Mouse (Mus musculus): ENCODE measurements around the gene Pcca. TPM values are rescaled to one million over a fixed set of nuclear protein-coding genes. Genes with fewer than 3 reads are reported as not detected.
A peak's percentile ranks its signal among the peaks of the same experiment; 100 is the strongest.

The Pcca gene
- 189 and 214 TPM in 2 replicates for total RNA-seq (2021)
- long read RNA-seq, experiment 1, transcript Pcca-201 (24 exons, 2,592 nt), result major isoform, 112 of 134 reads
- long read RNA-seq, experiment 1, partial matches to known transcripts, result 12 of 134 reads
- long read RNA-seq, experiment 1, other reads (novel, unspliced or antisense), result 9 of 134 reads
- long read RNA-seq, experiment 2, transcript Pcca-201 (24 exons, 2,592 nt), result major isoform, 80 of 102 reads
- long read RNA-seq, experiment 2, partial matches to known transcripts, result 12 of 102 reads
- long read RNA-seq, experiment 2, other reads (novel, unspliced or antisense), result 8 of 102 reads

GRCm38 (mm10) chr14:122534017-122534924 is at the start of gene Pcca:
TSS of gene Pcca (plus strand) at chr14:122534324.
- peak; percentile 98 for DNase-seq

GRCm38 (mm10) chr14:122484458-122484843 is 49.7 kb upstream of the Pcca start:
- no peak for DNase-seq

GRCm38 (mm10) chr14:122484844-122485551 is 49.1 kb upstream of the Pcca start:
- no peak for DNase-seq

- DNase-seq, result no peak
Observed at GRCm38 (mm10) chr14:122485635-122486181, 48.4 kb upstream of the Pcca start.

- no peak for DNase-seq
Observed at GRCm38 (mm10) chr14:122486611-122487010, 47.5 kb upstream of the Pcca start.

GRCm38 (mm10) chr14:122487366-122487765 is 46.8 kb upstream of the Pcca start:
- no peak for DNase-seq

- no peak for DNase-seq
Observed at GRCm38 (mm10) chr14:122489041-122489440, 45.1 kb upstream of the Pcca start.

GRCm38 (mm10) chr14:122489686-122490414 is 44.3 kb upstream of the Pcca start:
- no peak for DNase-seq

- DNase-seq, result no peak
Observed at GRCm38 (mm10) chr14:122490441-122491328, 43.4 kb upstream of the Pcca start, which contains the start of gene Gm10837. TSS of gene Gm10837 (plus strand) at chr14:122490586.

GRCm38 (mm10) chr14:122491521-122491920 is 42.6 kb upstream of the Pcca start:
- DNase-seq, result no peak

GRCm38 (mm10) chr14:122492015-122492414 is 42.1 kb upstream of the Pcca start:
- DNase-seq, result no peak

- no peak for DNase-seq
Observed at GRCm38 (mm10) chr14:122509058-122509457, 25.1 kb upstream of the Pcca start.

- no peak for DNase-seq
Observed at GRCm38 (mm10) chr14:122511519-122511918, 22.6 kb upstream of the Pcca start.

GRCm38 (mm10) chr14:122513511-122514036 is 20.6 kb upstream of the Pcca start:
- DNase-seq, result no peak

GRCm38 (mm10) chr14:122528475-122528874 is 5.6 kb upstream of the Pcca start:
- DNase-seq, result no peak

- DNase-seq, result no peak
Observed at GRCm38 (mm10) chr14:122535986-122536385, 1.9 kb downstream of the Pcca start.

- no peak for DNase-seq
Observed at GRCm38 (mm10) chr14:122548421-122548820, 14.3 kb downstream of the Pcca start.

GRCm38 (mm10) chr14:122548905-122549304 is 14.8 kb downstream of the Pcca start:
- DNase-seq, result no peak

- DNase-seq, result no peak
Observed at GRCm38 (mm10) chr14:122552761-122553445, 18.8 kb downstream of the Pcca start.

GRCm38 (mm10) chr14:122557353-122557752 is 23.2 kb downstream of the Pcca start:
- DNase-seq, result no peak
